Mouse (Mus musculus) T-helper 1 cell (primary cell): ENCODE measurements around the gene Ech1.

Source experiments
- in situ Hi-C: fragments of 300-600 bp; cut with MboI, MseI; formaldehyde crosslinking; loops from one replicate; pipeline ENCODE4 v1.15.1; 2025; ENCODE audit warnings: high pct_unique_total_duplicates

Gene Ech1

DNA sequence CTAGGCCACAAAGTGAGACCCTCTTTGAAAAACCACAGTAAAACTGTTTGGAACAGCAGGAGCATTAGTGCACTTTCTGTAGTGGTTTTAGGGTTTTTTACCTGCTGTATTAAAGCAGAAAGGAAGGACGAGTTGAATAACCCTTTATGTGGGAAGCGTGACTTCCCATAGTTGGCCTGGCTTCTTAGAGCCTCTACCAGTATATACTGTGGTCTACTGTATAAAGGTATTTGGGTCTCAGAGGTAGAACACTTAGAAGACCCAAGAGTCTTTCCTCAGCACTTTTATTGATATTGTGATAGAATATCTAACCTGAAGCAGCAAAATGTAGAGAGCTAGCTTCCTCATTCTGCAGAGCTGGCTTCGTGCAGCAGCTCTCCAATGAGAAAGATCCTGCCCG lies 5.4 kb upstream of the Ech1 start:
- in situ Hi-C loops: no loop called here

DNA sequence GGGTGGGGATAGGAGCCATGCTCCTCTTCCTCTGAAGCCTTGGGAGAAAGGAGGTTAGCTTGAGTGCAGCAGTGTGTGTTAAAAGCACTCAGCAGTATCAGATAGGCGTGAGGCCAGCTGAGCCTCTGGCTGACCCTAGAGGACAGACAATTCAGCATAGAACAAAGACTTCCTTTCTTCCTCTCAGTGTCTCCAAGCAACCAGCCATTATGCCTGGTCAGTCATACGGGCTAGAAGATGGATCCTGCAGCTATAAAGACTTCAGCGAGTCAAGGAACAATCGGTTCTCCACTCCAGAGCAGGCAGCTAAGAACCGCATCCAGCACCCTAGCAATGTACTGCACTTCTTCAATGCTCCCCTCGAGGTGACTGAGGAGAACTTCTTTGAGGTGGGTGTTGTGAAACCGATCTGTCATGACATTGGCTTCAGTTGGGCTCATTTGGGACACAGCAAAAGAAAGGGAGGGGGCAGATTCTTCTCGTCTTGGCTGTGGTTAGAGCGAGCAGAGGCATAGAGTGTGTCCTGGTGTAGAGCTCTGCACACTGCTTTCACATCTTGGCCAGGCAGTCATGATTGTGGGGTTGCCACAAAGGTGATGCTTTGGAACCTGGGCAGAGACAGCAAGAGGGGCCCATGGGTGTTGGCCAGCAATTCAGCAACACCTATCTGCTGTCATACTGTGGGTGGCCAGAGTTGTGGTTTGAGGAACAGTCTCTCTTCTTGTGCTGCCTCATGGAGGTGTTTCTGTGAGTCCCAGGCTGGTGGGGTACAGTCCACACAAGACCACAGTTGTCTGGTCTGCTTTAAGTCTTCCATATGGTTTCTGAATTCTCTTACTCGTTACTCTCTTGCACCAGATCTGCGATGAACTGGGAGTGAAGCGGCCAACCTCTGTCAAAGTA lies 4.4 kb upstream of the Ech1 start:
- in situ Hi-C loops: loop anchor here (5.0 to 10.0 kb wide), 2 partner anchors 47 to 1604 kb away; partner anchors contain the start of gene Nfkbid

DNA sequence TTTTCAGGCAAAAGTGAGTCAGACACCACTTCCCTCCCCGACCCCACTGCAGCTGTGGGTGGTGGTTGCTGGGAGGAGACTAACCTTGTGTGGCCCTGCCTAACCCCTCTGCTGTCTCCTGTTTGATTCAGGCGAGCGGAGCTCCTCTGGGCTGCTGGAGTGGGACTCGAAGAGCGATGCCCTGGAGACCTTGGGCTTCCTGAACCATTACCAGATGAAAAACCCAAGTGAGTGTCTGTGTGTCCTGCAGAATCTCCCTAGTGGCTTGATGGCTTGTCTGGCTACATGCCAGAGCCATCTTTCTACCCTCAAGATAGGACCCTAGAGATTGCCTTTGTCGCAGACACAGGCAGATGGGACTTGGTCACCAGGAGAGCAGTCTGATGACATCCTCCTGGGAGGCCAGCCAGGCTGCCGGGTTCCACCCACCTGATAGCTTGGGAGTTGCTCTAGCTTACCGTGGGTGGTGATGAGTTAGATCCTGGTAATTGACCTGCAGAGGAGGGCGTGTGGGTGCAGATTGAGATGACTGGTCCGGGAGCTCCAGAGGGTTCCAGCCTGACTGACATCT lies 3.7 kb upstream of the Ech1 start:
- in situ Hi-C loops: loop anchor here (5.0 to 10.0 kb wide), 2 partner anchors 46 to 1603 kb away; partner anchors contain the start of gene Nfkbid

DNA sequence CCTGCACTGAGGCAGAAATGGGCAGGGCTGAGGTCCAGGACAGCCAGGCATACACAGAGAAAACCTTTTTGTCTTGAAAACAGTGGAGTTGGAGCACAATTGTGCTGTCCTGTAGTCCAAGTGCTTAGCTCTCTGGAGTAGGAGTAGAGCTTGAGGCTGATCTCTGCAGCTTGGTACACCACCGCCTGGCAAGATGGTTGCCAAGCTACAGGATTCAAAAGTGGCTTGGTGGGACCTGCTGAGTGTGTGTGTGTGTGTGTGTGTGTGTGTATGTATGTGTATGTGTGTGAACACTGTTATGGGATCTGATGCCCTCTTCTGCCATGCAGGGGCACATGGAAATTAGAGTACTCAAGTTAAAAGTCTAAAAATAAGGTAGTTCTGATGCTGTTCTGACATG lies 2.5 kb upstream of the Ech1 start:
- in situ Hi-C loops: loop anchor here (5.0 to 10.0 kb wide), 2 partner anchors 45 to 1602 kb away; partner anchors contain the start of gene Nfkbid

DNA sequence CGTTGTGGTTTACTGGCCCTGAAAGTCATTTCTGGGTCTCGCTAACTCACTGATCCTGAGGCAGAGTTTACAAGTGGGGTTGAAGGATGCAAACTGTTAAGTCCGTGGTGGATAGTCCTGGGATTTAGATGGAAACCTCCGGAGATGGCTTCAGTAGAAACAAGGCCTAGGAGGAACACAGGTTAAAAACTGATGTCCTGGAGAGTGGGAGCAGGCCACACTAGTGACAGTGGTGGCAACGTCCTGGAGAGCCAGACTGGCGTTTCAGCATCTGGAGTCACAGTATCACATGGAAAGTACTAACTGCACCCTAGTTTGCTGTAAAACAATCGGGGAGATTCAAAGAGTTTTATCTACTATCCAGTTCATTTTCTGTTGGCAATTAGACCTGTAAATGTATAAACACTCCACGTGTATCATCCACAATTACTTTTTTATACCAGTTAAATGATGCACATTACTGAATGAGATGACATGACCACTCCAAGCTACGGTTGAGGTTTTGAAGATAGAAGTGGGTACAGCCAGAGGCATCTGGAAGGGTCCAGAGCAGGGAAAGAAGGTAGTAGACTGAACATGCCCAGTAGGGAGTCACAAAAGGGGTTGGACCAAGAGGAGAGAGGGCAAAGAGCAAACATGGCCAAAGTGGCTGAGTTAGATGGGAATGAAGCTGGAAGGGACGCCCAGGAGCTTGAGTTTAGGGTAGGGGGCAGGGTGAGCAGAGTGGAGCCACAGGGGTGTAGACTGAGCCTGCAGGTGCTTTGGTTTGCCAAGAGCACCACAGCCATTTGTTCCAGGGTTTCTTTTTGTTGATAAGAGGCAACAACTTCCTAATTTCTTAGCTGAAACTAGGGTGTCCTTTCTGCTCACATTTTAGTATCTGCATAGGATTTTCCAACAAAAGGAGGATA lies 1.8 kb upstream of the Ech1 start:
- in situ Hi-C loops: loop anchor here (5.0 to 10.0 kb wide), 2 partner anchors 44 to 1602 kb away; partner anchors contain the start of gene Nfkbid

DNA sequence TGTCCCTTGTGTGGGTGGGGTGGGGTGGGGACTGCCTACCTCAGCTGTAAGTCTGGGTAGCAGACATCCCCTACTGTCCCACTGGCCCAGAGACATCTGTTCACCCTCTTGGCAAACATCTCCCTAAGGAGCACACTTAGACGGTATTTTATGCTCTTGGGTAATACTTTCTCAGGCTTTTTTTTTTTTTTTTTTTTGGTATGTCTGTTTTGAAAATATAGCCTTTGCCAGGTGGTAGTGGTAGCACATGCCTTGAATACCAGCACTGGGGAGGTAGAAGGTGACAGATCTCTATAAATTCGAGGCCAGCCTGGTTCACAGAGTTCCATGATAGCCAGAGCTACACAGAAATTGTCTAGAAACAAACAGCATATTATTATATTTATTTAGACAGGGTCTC lies 1.1 kb upstream of the Ech1 start:
- in situ Hi-C loops: loop anchor here (5.0 to 10.0 kb wide), 2 partner anchors 43 to 1601 kb away; partner anchors contain the start of gene Nfkbid

DNA sequence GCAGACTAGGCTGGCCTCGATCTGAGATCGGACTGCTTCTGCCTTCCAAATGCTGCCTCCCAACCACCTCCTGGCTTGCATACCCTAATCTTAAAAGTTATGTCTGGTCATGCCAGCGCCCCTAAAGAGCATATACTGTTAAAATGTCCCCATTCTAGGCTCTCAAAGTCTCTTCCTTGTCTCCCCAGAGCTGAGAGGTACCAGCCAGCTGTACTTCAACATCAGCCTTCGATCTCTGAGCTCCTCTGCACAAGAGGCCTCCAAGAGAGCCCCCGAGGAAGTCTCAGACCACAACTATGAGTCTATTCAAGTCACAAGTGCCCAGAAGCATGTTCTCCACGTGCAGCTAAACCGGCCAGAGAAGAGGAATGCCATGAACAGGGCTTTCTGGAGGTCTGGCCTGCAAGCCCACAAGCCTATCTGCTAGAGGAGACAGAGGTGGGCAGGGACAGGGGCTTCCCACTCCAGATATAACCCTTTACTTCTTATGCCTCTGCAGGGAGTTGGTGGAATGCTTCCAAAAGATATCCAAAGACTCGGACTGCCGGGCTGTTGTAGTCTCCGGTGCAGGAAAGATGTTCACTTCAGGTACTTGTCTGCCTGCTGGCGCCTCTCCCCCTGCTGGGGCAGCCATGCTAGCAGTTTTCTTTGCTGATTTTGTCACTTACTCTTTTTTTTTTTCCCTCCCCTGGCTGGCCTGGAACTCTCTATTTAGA lies 827 bp downstream of the Ech1 start:
- in situ Hi-C loops: loop anchor here (10.0 kb wide), 1 partner anchor 1599 kb away; the partner anchor contains the start of gene Nfkbid

DNA sequence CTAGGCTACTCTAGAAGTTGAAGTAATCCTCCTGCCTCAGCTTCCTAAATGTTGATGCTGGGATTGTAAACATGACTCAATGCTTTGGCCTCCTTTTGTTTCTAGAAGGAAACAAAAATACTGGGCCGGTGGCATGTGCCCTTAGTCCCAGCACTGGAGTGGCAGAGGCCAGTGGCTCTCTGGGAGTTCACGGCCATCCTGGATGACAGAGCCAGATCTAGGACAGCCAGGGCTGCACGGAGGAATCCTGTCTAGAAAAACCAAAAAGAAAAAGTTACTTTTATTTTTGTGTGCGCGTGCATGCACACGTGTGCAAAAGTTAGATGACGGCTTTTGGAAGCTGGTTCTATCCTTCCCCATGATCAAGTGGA lies 1.4 kb downstream of the Ech1 start:
- in situ Hi-C loops: loop anchor here (10.0 kb wide), 1 partner anchor 1598 kb away; the partner anchor contains the start of gene Nfkbid

DNA sequence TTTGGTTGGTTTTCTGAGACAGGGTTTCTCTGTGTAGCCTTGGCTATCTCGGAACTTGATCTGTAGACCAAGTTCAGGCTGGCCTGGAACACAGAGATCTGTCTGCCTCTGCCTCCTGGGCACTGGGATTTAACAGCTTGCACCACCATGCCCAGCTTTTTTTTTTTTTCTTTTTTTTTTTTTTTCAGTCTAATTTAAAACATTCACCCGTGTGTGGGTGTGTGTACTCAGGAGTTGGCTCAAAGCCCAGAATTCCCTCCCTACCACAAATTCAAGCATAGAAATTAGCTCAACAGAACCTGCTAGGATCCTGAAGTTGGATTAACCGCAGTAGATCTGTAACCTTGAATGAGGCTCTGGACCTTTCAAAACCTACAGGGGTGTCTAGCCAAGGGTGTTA lies 2.3 kb downstream of the Ech1 start:
- in situ Hi-C loops: loop anchor here (10.0 kb wide), 1 partner anchor 1597 kb away; the partner anchor contains the start of gene Nfkbid

DNA sequence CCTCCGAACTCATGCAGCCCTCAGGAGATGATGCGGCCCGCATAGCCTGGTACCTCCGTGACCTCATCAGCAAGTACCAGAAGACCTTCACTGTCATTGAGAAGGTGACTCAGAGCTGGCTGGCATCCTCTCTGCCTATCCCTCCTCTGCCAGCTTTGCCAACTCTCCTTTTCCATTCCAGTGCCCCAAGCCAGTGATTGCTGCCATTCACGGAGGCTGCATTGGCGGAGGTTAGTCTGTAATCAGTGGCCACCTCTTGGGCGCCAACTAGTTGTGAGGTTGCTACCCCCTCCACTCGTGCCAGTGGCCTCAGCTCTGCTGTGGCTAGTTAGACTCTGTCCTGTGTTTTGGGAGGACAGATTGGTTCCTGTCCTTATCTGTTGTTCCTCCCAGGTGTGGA lies 4.8 kb downstream of the Ech1 start:
- in situ Hi-C loops: loop anchor here (10.0 kb wide), 1 partner anchor 1595 kb away; the partner anchor contains the start of gene Nfkbid

DNA sequence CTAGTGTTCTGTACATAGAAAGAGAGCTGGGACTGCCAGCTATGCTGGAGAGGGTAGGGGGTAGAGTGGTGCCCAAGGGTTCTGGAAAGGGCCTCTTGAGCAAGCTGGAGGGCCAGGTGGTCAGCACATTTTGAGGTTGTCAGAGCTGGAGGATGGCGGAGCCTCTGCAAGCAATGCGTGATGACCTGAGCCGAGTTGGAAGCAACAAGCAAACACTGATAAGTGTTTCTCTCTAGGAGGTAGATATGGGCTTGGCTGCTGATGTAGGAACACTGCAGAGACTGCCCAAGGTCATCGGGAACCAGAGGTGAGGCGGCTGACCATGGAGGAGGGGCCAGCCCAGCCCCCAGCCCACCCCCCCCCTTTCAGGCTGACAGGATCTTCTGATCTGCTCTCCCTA lies 6.0 kb downstream of the Ech1 start:
- in situ Hi-C loops: no loop called here

DNA sequence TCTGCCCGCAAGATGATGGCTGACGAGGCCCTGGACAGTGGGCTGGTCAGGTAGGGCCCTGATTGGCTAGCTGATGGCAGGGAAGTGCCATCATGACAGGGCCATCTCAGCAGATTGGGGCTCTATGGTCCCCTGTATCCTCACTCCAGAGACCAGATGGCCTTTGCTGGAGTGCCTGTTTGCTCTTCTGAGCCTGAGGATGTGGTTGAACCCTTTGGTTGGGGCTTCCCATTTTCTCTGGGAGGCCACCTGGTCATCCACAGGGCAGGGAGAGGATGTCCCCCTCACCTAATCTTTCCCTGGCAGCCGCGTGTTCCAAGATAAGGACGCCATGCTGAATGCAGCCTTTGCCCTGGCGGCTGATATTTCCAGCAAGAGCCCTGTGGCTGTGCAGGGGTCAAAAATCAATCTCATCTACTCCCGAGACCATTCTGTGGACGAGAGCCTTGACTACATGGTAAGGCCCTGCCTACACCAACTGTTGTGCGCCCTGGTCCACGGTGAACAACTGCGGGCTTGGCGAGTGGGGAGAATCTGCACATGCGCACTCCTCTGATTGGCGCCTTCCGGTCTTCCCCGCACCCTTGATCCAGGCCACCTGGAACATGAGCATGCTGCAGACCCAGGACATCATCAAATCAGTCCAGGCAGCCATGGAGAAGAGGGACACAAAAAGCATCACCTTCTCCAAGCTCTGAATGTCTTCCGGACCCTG lies 6.6 kb downstream of the Ech1 start:
- in situ Hi-C loops: no loop called here

DNA sequence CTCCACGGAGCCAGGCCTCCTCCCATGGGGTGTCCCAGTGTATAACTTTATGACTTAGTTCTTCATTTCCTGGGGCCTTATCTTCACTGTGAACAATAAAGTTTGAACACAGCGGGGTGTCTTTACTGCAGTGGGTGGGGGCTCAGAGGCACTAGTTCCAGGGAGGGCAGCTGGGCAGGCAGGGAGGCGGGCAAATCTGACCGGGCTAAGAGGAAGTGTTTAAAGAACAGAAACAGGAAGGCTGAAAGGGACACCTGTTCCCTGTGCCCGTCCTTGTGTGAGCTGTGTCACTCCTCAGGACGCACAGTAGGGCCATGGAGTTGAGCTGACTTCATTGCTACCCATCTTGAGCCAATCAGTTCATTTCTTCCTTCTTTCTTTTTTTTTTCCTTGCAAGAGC lies 7.1 kb downstream of the Ech1 start:
- in situ Hi-C loops: no loop called here

DNA sequence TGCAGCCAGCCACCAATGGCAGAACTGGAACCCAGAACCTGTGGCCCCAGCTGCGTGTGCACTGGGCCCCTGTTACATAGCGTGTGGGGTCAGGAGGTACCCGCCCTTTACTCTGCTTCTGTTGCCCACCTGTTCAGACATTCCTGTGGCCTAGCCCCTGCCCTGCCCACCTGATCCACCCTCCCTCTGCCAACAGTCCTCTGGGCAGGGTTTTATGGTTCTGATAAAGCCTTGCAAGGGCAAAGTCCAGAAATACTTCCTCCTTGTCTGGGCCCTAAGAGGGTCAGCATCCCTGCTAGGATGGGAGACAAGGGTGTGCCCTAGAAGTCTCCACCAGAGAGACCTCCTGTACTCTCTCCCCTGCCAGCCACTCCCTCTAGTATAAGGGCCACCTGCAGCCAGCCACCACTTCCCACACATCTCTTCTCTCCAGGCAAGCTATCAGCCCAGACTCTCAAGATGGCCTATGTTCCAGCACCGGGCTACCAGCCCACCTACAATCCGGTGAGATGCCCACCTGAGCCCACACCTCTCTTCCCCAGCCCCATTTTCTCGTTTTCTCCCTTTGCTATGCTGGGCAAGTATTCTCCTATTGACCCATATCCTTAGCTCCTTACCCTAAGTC lies 8.8 kb downstream of the Ech1 start, which contains the start of gene Lgals4:
Gene Lgals4, plus strand, starts transcription at position 132 of the 625 bp plus-strand sequence.
- in situ Hi-C loops: no loop called here

DNA sequence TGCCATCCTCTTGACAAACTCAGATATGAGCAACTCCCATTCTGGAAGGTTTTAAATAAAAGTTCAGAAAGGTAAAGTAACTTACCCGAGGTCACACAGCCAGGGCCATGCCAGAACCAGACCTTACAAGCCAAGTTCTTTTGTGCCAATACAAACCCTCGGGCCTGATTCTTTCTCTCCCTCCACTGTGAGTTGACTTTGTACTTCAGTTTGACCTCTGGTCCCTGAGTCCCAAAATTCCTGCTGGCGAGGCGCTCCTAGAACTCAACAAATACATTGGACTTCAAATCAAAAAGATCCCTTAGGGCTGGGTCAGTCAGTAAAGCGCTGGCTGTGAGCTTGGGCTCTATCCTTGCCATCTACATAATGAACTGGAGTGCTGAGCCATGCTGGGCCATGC lies 11.9 kb downstream of the Ech1 start:
- in situ Hi-C loops: no loop called here

DNA sequence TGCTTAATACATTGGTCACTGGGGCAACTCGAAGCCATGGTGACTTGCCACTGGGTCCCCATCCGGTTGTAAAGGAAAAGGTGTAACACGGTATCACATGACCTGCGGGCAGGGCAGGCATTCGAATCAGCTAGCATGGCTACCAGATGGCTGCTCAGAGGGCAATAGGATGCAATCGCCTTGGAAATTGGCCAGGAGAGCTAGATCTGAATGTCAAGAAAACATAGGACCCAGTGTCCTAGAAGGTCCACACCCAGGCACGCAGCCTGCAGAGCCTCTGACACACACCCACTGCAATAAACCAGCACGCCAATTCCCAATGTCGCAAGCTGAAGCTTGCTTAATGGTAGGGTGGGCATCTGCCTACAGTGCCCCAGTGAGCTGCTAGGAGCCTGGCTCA lies 13.3 kb downstream of the Ech1 start:
- in situ Hi-C loops: no loop called here

DNA sequence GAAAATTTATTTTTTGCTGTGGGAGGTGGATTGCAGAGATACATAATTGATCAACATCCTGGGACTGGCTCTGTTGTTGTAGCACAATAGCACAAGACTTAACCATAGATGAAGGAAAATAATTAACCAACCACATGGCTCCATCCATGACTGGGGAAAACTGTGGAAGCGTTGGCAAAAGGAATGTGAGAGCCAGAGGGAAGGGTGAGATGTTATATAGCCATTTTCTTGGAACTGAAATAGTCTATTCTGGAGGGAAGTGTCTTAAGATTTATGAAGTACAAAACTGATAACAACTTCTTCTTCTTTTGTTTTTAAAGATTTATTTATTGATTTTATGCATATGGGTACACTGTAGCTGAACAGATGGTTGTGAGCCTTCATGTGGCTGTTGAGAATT lies 22.3 kb downstream of the Ech1 start:
- in situ Hi-C loops: no loop called here

DNA sequence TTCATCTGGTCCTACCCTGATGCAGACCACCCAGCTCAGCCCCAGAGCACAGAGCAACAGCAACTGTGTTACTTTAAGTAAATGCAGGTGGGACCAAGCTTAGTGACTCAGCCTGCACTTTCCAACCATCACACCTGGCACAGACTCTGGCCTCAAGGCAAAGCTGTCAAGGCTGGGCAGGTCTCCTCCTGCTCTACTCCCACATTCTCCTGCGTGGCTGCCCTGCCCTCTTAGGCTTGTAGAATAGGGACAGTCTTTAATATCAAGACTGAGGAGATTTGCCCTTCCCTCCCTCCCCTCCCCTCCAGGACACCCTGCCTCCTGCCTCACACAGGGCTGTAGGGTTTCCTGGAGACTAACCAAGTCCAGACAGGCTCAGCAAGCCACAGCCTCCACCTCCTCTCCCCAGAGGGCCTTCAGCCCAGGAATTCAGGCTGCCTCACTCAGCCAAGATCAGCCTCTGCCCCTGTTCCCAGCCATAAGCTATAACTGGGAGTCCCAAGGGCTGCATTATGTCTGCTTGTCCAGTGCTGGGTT lies 24.8 kb downstream of the Ech1 start:
- in situ Hi-C loops: loop anchor here (5.0 kb wide), 1 partner anchor 742 kb away; no protein-coding TSS in a partner anchor

DNA sequence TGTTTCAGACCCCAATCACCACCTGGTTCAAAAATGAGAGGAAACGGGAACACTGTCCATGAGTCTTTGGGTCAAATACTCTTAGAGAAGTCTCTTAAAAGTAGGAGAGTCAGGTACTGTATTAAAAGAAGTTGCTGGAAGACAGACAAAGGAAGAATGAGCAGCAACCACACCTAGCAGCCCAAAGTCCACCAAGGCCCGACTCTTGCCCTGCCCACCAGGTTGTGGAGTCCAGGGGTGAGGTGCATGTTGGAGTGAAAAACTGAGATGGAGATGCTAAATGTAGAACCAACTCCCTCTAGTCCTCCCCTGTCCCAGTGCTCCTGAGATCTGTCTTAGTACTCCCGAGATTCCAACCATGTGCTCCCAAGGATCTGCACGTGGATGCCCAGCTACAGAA lies 25.6 kb downstream of the Ech1 start:
- in situ Hi-C loops: loop anchor here (5.0 kb wide), 1 partner anchor 743 kb away; no protein-coding TSS in a partner anchor
